Comparison of ENCODE assay signal across 12 mouse cellular contexts in the genomic region with DNA sequence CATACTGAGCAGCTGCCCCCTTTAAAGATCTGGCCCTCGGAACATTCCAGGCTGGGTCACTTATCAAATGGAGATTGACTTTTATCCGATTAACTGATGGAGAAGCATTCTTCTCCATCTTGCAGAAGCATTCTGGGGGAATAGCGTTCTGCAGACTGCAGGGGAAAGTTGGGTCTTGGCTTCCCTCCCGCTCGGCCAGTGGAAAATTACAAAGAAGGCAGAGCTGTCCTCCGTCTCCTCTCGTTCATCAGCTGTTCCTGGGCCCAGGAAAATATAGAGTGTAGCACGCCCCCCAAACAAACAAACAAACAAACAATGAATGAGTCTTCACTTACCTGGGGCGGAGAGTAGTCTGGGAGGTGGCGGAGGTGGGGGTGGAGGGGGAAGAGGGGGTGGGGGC. TPM values are rescaled to one million over a fixed set of nuclear protein-coding genes. Genes with fewer than 3 reads are reported as not detected.
"Had no signal": no experiment of that assay in that cellular context is flagged by ENCODE, and none has a peak within 500 bp of the region (broad histone marks: within the 10 kb centered on the region; RNA-seq: fewer than 3 reads in every experiment).

No protein-coding gene starts in this region.

- H3K4me3 ChIP-seq: limb, embryonic 13.5 days; midbrain, embryonic 12.5 days; neural tube, embryonic 15.5 days had no signal

- H3K9ac ChIP-seq: limb, embryonic 13.5 days; liver, embryonic 14.5 days; midbrain, embryonic 12.5 days; neural tube, embryonic 15.5 days had no signal

- H3K4me1 ChIP-seq: limb, embryonic 13.5 days had no signal

- H3K27ac ChIP-seq: limb, embryonic 13.5 days; liver, embryonic 14.5 days; midbrain, embryonic 12.5 days; neural tube, embryonic 15.5 days had no signal

- ATAC-seq: intestine, postnatal 0 days; midbrain, embryonic 16.5 days had no signal

- H3K4me2 ChIP-seq: limb, embryonic 13.5 days; midbrain, embryonic 12.5 days; neural tube, embryonic 15.5 days had no signal

- DNase-seq: left cerebral cortex, postnatal 4 days; lung, adult 18-20 months; thymus, adult 18-20 months; thymus, postnatal 14 days had no signal

- H3K9me3 ChIP-seq: limb, embryonic 13.5 days; midbrain, embryonic 12.5 days; neural tube, embryonic 15.5 days had no signal

- H3K36me3 ChIP-seq: limb, embryonic 13.5 days; midbrain, embryonic 12.5 days; neural tube, embryonic 15.5 days had no signal

RNA-seq across cellular contexts. Expression of a gene that starts 6.7 kb away (rescaled TPM):
- total RNA-seq: liver, adult 2 months; megakaryocyte-erythroid progenitor cell, adult 5-6 weeks had no signal
- polyA plus RNA-seq: liver, adult 2 months; liver, embryonic 14.5 days had no signal
